Mouse (Mus musculus) embryonic stem cell, embryonic (primary cell): Measurements from ENCODE around the gene AL732309.1.

ENCODE experiments used
- CTCF ChIA-PET, 4 experiments: fragments of 300-600 bp in 2 of 4; fragments of 350-600 bp in 2 of 4; sonication (Branson Sonifier 250); formaldehyde crosslinking; loops; one replicate each; lab custom pipeline; 2022; ENCODE audit warnings: inconsistent platforms in 2 of 4; lab: Charles Lee
- POLR2A ChIA-PET, 4 experiments: fragments of 300-600 bp in 2 of 4; fragments of 350-600 bp in 2 of 4; sonication (Branson Sonifier 250); formaldehyde crosslinking; loops; one replicate each; lab custom pipeline; 2022; ENCODE audit warnings: antibody characterized with exemption in 4 of 4, inconsistent platforms in 1 of 4; lab: Charles Lee

The AL732309.1 gene

DNA sequence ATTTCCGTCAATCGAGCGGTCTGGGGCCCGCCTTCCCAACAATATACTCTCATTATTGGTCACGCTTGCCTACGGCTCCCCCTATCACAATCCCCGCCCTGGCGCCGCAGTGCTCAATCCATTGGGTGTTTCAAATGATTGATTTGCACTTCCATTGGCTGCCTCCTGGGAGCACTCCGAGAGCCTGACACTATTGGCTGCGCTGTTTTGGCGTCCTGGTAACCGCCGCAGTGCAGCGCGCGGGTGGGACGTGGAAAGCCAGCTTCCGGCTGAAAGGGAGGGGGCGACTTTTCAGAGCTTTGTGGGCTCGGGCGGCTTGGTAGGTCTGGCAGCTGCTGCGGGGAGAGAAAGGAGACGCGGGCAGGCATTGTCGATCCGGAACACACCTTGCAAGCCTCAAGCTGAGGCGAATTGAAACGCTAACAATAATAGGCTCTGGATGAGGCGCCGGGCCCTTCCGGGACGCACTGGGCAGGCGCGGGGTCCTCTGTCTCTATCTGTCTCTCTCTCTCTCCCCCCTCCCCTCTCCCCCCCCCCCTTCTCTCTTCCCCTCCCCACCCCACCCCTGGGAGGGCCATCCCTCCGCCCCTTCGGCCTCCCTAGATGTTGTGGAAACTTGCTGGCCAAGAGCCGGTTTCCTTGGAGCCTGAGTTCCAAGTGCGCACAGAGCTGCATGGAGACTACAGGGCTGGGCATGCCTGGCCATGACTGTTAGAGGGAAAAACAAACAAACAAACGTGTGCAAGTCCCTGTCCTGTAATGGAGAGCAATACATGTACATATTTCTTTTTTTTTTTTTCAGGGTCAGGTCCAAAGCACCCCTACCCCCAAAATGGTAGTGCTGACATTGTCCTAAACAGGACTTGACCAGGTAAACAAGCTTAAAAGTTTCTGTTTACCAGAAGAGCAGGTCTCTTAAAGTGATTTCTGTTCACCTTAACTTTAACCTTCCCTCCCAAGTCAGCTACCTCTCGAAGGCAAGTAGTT is 21.6 kb downstream of the AL732309.1 start:
- POLR2A ChIA-PET = interaction anchor here (0.5 to 75.9 kb wide), 91 partner anchors 9 to 1282 kb away, joined by 3 to 2347 read pairs (median 5); partner anchors contain the start of genes AL732309.1 (in 4 of the 4), Tor4a (in 4 of the 4), Anapc2 (in 3 of the 4) and Nelfb (in 3 of the 4)
- CTCF ChIA-PET = interaction anchor here in 2 of 4 experiments (0.6 to 1.8 kb wide), 12 partner anchors 14 to 357 kb away, joined by 3 to 9 read pairs (median 4); partner anchors contain the start of genes Abca2 (in 1 of the 2), Ajm1 (in 1 of the 2), Cysrt1 (in 1 of the 2) and Nelfb (in 1 of the 2)

GRCm38 (mm10) chr2:25224492-25224765 is 22.2 kb downstream of the AL732309.1 start, which contains the start of gene Tubb4b:
Tubb4b (minus strand) TSS chr2:25224702.
- POLR2A ChIA-PET = interaction anchor here (0.5 to 75.9 kb wide), 78 partner anchors 10 to 1127 kb away, joined by 3 to 2347 read pairs (median 5); partner anchors contain the start of genes Tor4a (in 4 of the 4), AL732309.1 (in 3 of the 4), Anapc2 (in 3 of the 4) and Nelfb (in 3 of the 4)
- CTCF ChIA-PET = interaction anchor here in 2 of 4 experiments (0.6 to 1.8 kb wide), 10 partner anchors 13 to 357 kb away, joined by 3 to 9 read pairs (median 4); partner anchors contain the start of genes Abca2 (in 1 of the 2), Ajm1 (in 1 of the 2), Cysrt1 (in 1 of the 2) and Nelfb (in 1 of the 2)

DNA sequence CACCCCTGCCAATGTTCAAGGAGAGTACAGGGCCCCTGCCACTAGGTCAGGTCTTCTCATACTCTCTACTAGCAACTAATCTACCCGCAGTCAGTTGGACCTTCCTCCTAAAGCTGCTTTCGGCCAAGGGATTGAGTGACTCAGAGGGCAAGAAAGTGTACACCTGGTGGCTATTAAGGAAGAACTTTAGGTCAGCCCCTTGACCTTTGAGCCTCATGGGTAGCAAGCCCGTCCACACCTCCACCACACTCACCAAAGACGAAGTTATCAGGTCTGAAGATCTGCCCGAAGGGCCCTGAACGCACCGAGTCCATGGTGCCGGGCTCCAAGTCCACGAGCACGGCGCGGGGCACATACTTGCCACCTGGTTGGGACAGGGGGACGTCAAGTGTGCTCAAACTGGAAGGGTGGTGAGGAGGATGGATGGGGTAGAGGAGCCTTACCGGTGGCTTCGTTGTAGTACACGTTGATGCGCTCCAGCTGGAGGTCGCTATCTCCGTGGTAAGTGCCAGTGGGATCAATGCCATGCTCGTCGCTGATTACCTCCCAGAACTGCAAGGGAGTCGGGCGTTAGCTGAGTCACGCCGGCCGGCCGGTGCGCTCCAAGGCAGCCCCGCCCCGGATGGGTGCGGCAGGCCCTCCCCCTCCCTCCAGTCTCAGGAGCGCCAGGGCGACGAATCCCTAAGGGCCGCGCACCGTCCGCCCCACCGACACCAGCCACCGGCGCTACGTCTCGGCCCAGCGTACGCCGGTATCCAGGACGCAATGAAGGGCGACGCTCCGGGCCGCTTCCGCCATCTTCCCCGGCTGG is 22.8 kb downstream of the AL732309.1 start:
- ChIA-PET POLR2A (interaction anchor here (0.6 to 75.9 kb wide), 73 partner anchors 10 to 760 kb away, joined by 3 to 2347 read pairs (median 5); partner anchors contain the start of genes Tor4a (in 4 of the 4), AL732309.1 (in 3 of the 4), Anapc2 (in 3 of the 4) and Cysrt1 (in 3 of the 4)), CTCF (interaction anchor here in 1 of 4 experiments (1.3 to 1.8 kb wide), 3 partner anchors 39 to 205 kb away, joined by 3 to 5 read pairs (median 4); partner anchors contain the start of genes Abca2, Nrarp and Tprn)

- POLR2A ChIA-PET = interaction anchor here (0.5 to 75.9 kb wide), 30 partner anchors 8 to 235 kb away, joined by 3 to 2347 read pairs (median 4); partner anchors contain the start of genes Anapc2 (in 4 of the 4), Ssna1 (in 4 of the 4), Tor4a (in 4 of the 4) and Nelfb (in 3 of the 4)
These were observed 25.3 kb downstream of the AL732309.1 start for GRCm38 (mm10) chr2:25221331-25221772.

GRCm38 (mm10) chr2:25218445-25218844 is 28.2 kb downstream of the AL732309.1 start, which contains the start of gene Fam166a:
Fam166a (plus strand) TSS chr2:25218745.
- CTCF ChIA-PET = interaction anchor here in 3 of 4 experiments (0.9 to 3.9 kb wide), 3 partner anchors 10 to 118 kb away, joined by 3 to 21 read pairs (median 7); no protein-coding TSS in a partner anchor
- POLR2A ChIA-PET = interaction anchor here in 2 of 4 experiments (0.6 to 75.9 kb wide), 7 partner anchors 8 to 283 kb away, joined by 3 to 2347 read pairs (median 333); partner anchors contain the start of genes AL732309.1 (in 2 of the 2), Anapc2 (in 2 of the 2), Cysrt1 (in 2 of the 2) and Nelfb (in 2 of the 2)

More at GRCm38 (mm10) chr2:25221331-25221772, 25.3 kb downstream of the AL732309.1 start:
- CTCF ChIA-PET = interaction anchor here in 2 of 4 experiments (0.5 to 1.1 kb wide), 2 partner anchors 29 to 50 kb away, joined by 3 read pairs; no protein-coding TSS in a partner anchor

- CTCF ChIA-PET = interaction anchor here in 3 of 4 experiments (0.6 to 3.9 kb wide), 5 partner anchors 11 to 119 kb away, joined by 3 to 21 read pairs (median 5); no protein-coding TSS in a partner anchor
- POLR2A ChIA-PET = interaction anchor here in 2 of 4 experiments (1.3 to 75.9 kb wide), 6 partner anchors 7 to 283 kb away, joined by 3 to 2347 read pairs (median 966); partner anchors contain the start of genes AL732309.1 (in 2 of the 2), Anapc2 (in 2 of the 2), Cysrt1 (in 2 of the 2) and Nelfb (in 2 of the 2)
These were observed 29.0 kb downstream of the AL732309.1 start for GRCm38 (mm10) chr2:25217666-25218065.

DNA sequence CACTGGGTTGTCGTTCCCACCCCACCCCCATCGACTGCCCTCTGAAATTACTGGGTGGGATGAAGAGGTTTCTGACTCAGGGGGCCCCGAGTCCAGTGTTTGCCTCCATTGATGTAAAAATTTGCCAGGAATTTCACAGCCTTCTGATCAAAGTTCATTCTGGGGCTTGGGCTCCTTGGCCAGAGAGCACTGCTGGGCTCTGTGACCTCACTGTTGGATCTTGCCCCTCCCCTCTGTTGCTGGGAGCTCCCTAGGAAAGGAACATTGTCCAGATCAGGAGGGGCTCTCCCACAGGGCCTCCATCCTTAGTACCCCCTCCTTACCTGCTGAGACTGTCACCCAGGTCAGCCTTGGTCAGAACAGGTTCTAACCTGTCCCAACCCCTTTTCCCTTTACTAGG is 32.2 kb downstream of the AL732309.1 start, which contains the start of gene Stpg3:
Gene Stpg3 (minus strand): TSS at position 194 of the 400 bp plus-strand sequence.
- POLR2A ChIA-PET = interaction anchor here in 3 of 4 experiments (0.7 to 75.9 kb wide), 12 partner anchors 4 to 57 kb away, joined by 3 to 2347 read pairs (median 18); partner anchors contain the start of genes Anapc2 (in 3 of the 3), Ssna1 (in 3 of the 3), Tubb4b (in 3 of the 3) and AL732309.1 (in 2 of the 3)
- CTCF ChIA-PET = interaction anchor here in 2 of 4 experiments (0.7 to 1.3 kb wide), 2 partner anchors 14 to 78 kb away, joined by 3 read pairs; no protein-coding TSS in a partner anchor

DNA sequence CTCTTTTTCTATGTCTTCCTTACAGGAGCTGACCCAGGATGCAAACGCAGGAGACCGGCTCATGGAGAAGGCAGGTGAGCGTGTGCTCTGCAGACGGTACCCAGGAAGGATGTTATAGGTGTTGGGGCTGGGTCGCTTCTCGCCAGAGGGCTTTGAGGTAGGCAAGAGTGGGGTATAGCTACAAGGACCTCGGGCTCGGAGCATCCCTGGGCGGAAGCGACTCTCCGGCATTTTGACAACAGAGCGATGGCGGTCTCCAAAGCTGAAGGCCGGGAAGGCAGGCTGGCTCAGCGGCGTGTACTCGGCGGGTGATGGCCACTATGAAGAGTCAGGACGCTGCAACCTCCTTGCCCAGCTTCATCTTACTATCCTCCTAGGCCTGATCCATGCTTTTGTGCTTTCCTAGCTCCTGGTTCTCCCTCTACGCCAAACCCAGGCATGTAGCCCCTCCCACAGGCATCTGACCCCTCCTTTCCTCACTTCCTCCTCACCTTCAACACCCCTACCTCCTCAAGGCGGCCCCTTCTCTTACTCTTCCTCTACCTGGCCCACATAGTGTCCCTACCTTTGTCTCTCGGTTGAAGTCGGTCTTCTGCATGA is 33.3 kb downstream of the AL732309.1 start:
- ChIA-PET CTCF (interaction anchor here in 3 of 4 experiments (0.7 to 2.9 kb wide), 9 partner anchors 14 to 365 kb away, joined by 3 to 11 read pairs (median 3); partner anchors contain the start of gene Traf2 (in 1 of the 3)), POLR2A (interaction anchor here (0.5 to 75.9 kb wide), 20 partner anchors 3 to 426 kb away, joined by 3 to 2347 read pairs (median 5); partner anchors contain the start of genes Anapc2 (in 4 of the 4), Ssna1 (in 4 of the 4), Tubb4b (in 4 of the 4) and Tor4a (in 3 of the 4))

DNA sequence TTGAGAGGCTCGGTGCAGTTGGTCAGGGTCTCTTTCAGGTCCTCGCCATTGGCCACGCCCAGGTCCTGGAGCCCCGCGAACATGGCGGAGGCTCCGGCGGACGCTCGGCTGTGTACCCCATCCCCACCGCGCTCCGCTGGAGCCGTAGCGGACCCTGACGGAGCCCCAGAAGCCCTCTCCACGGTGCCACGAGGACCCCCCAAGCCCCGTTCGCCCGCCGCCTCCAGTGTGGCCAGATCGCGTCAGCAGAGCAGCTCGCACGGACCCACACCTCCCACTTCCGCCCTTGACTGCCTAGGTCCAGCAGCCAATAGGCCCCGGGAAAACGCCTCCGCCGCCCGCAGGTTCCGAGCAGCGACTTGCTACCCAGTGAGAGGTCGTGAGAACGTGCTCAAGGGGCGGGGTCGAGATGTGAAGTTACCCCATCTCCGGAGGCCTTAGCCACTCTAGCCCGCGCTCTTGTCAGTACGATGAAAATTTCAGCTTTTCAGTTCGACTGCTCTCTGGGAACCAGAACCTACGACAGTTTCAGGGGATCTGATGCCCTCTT is 35.5 kb downstream of the AL732309.1 start, which contains the start of gene Nelfb:
Gene Nelfb (minus strand): TSS at position 369 of the 550 bp plus-strand sequence.
- ChIA-PET POLR2A (interaction anchor here (0.5 to 75.9 kb wide), 20 partner anchors 1 to 261 kb away, joined by 3 to 2347 read pairs (median 5); partner anchors contain the start of genes Tor4a (in 4 of the 4), Nrarp (in 3 of the 4), Tubb4b (in 3 of the 4) and AL732309.1 (in 2 of the 4)), CTCF (interaction anchor here in 3 of 4 experiments (0.6 to 2.9 kb wide), 6 partner anchors 14 to 117 kb away, joined by 3 to 11 read pairs (median 4); partner anchors contain the start of genes Tor4a (in 1 of the 3) and Tubb4b (in 1 of the 3))

DNA sequence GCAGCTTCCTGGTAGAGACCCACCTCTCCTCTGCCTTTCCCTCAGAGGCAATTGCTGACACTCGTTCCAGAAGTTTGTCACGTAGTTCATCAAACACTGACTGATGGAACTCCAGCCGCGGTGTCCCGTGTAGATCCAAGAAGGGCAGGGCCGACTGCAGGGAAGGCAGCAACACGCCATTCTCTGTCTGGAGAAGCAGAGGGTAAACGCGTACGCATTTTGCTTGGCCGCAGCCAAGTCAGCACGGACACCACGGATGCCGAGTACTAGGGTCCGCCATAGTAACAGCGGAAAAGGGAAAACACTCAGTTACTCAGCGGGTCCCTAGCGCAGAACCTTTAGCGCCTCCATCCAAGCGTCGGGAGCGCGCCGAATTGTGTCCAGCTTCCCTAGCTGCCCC is 36.0 kb downstream of the AL732309.1 start:
- ChIA-PET CTCF (interaction anchor here in 2 of 4 experiments (1.2 to 2.9 kb wide), 5 partner anchors 14 to 18 kb away, joined by 3 to 11 read pairs (median 4); partner anchors contain the start of genes Tor4a (in 1 of the 2) and Tubb4b (in 1 of the 2)), POLR2A (interaction anchor here (0.5 to 75.9 kb wide), 18 partner anchors 0 to 261 kb away, joined by 3 to 2347 read pairs (median 5); partner anchors contain the start of genes Tor4a (in 4 of the 4), Tubb4b (in 3 of the 4), AL732309.1 (in 2 of the 4) and Anapc2 (in 2 of the 4))

DNA sequence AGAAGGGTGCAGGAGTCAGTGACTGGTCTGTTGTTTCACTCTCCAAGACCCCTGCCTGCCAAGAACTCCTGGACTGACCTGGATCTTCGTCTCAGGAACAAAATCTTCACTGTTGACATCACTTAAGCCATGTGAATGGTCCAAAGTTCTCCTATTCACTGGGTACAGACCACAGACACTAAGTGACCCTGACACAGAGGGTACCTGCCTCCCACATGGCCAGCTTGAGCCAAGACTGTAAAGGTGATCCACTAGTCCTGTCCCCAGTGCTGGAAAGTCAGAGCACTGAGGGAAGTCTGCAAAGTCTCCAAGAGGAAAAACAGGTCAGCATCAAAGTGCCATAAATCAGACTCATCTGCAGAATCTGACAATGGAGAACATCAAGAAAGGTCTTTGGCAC is 39.1 kb downstream of the AL732309.1 start:
- CTCF ChIA-PET = interaction anchor here in 1 of 4 experiments (0.8 kb wide), 1 partner anchor 11 kb away, joined by 3 read pairs; the partner anchor contains the start of gene Tor4a
- POLR2A ChIA-PET = interaction anchor here in 3 of 4 experiments (0.5 to 75.9 kb wide), 10 partner anchors 3 to 76 kb away, joined by 3 to 2347 read pairs (median 74); partner anchors contain the start of genes AL732309.1 (in 2 of the 3), Anapc2 (in 2 of the 3), Cysrt1 (in 2 of the 3) and Fam166a (in 2 of the 3)

GRCm38 (mm10) chr2:25203631-25204214 is 42.9 kb downstream of the AL732309.1 start:
- ChIA-PET CTCF (interaction anchor here in 3 of 4 experiments (0.5 to 1.0 kb wide), 4 partner anchors 9 to 136 kb away, joined by 3 to 4 read pairs (median 3); no protein-coding TSS in a partner anchor), POLR2A (interaction anchor here in 3 of 4 experiments (1.0 to 75.9 kb wide), 10 partner anchors 7 to 109 kb away, joined by 3 to 2347 read pairs (median 20); partner anchors contain the start of genes Tubb4b (in 3 of the 3), AL732309.1 (in 2 of the 3), Anapc2 (in 2 of the 3) and Cysrt1 (in 2 of the 3))

DNA sequence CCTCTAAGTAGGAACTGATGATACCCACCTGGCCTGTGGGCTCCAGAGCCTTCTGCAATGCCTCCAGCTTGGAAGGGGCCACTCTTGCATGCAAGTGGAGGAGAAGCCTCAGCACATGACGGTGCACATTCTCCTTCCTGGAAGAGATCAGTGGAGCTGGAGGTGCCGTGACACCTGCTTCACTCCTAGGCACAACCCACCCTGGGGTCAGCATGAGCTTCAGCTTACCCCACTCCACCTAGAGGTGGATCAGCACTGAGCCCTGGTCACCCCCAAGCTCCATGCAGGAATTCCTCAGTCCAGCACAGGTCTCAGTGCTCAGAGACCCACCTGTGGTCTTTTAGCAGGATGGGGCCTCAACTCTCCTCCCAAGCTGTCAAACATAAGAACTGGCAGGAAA is 46.0 kb downstream of the AL732309.1 start:
- ChIA-PET CTCF (interaction anchor here in 2 of 4 experiments (1.0 to 1.1 kb wide), 2 partner anchors 28 to 190 kb away, joined by 3 read pairs; no protein-coding TSS in a partner anchor), POLR2A (interaction anchor here in 3 of 4 experiments (0.6 to 55.8 kb wide), 5 partner anchors 10 to 39 kb away, joined by 3 to 2347 read pairs (median 117); partner anchors contain the start of genes Fam166a (in 2 of the 3), Nelfb (in 2 of the 3), Stpg3 (in 2 of the 3) and Tubb4b (in 2 of the 3))
